Mouse (Mus musculus): ENCODE data around the gene Nceh1. TPM values are rescaled to one million over a fixed set of nuclear protein-coding genes. Genes with fewer than 3 reads are reported as not detected.
"Not testable (repeated sequence)": the region's sequence is repeated elsewhere in the genome, so short reads cannot be mapped to it uniquely, and the experiment has no call there.

Gene Nceh1
- polyA plus RNA-seq, 1 experiment from 2014 or later, result 4.1 TPM

- H3K27me3 ChIP-seq (ENCODE audit: insufficient read depth, low read length), result no peaks in the 10 kb centered on the region
- ATAC-seq (ENCODE audit: insufficient read depth), result no peak
- no peaks in the 10 kb centered on the region; the same call in 1 of the 2 replicates for H3K4me1 ChIP-seq (ENCODE audit: insufficient read depth)
- H3K27ac ChIP-seq (ENCODE audit: low read depth), result peak overlapping the region; percentile 33; the same call in 1 of the 2 replicates
- H3K9ac ChIP-seq, result no peak overlapping the region
- H3K9me3 ChIP-seq (ENCODE audit: low read depth, low read length), result no peaks in the 10 kb centered on the region
- H3K36me3 ChIP-seq (ENCODE audit: insufficient read depth), result no peaks in the 10 kb centered on the region
- 50% methylated on average over 4 of the region's 4 CpGs for WGBS
- no peak for DNase-seq
- no peak overlapping the region for H3K4me2 ChIP-seq
- no peak for TF ChIP-seq CTCF (IDR thresholded peaks at IDR 0.05; ENCODE audit: low read depth)
- no peak overlapping the region for H3K4me3 ChIP-seq (ENCODE audit: low read depth, low read length)
Measured at GRCm38 (mm10) chr3:27267887-27268286, 85.1 kb downstream of the Nceh1 start.

GRCm38 (mm10) chr3:27269151-27269550 lies 86.4 kb downstream of the Nceh1 start:
- Histone ChIP-seq H3K27ac (ENCODE audit: low read depth) (no peak overlapping the region; the same call in 1 of the 2 replicates), H3K4me3 (ENCODE audit: low read depth, low read length) (no peak overlapping the region), H3K4me1 (ENCODE audit: insufficient read depth) (no peaks in the 10 kb centered on the region; the same call in 1 of the 2 replicates), H3K9ac (no peak overlapping the region), H3K36me3 (ENCODE audit: insufficient read depth) (no peaks in the 10 kb centered on the region), H3K9me3 (ENCODE audit: low read depth, low read length) (no peaks in the 10 kb centered on the region), H3K4me2 (no peak overlapping the region), H3K27me3 (ENCODE audit: insufficient read depth, low read length) (no peaks in the 10 kb centered on the region)
- no peak for TF ChIP-seq CTCF (IDR thresholded peaks at IDR 0.05; ENCODE audit: low read depth)
- ATAC-seq (ENCODE audit: insufficient read depth), result no peak
- DNase-seq, result peak; percentile 61
- 37% methylated on average over 4 of the region's 4 CpGs for WGBS

GRCm38 (mm10) chr3:27270160-27270962 lies 87.6 kb downstream of the Nceh1 start:
- peak overlapping the region; percentile 42 for H3K27ac ChIP-seq (ENCODE audit: low read depth)
- TF ChIP-seq CTCF (IDR thresholded peaks at IDR 0.05; ENCODE audit: low read depth), result peak; percentile 52
- no peaks in the 10 kb centered on the region for H3K27me3 ChIP-seq (ENCODE audit: insufficient read depth, low read length)
- no peaks in the 10 kb centered on the region; the same call in 1 of the 2 replicates for H3K4me1 ChIP-seq (ENCODE audit: insufficient read depth)
- H3K9me3 ChIP-seq (ENCODE audit: low read depth, low read length), result no peaks in the 10 kb centered on the region
- no peak overlapping the region for H3K9ac ChIP-seq
- 18% methylated on average over 11 of the region's 11 CpGs for WGBS
- H3K36me3 ChIP-seq (ENCODE audit: insufficient read depth), result no peaks in the 10 kb centered on the region
- no peak overlapping the region for H3K4me3 ChIP-seq (ENCODE audit: low read depth, low read length)
- peak; percentile 62 for ATAC-seq (ENCODE audit: insufficient read depth)
- H3K4me2 ChIP-seq, result no peak overlapping the region
- peak; percentile 77 for DNase-seq

- Histone ChIP-seq H3K9me3 (ENCODE audit: low read depth, low read length) (no peaks in the 10 kb centered on the region), H3K9ac (no peak overlapping the region), H3K27me3 (ENCODE audit: insufficient read depth, low read length) (no peaks in the 10 kb centered on the region), H3K4me2 (no peak overlapping the region), H3K4me3 (ENCODE audit: low read depth, low read length) (no peak overlapping the region), H3K27ac (ENCODE audit: low read depth) (no peak overlapping the region), H3K36me3 (ENCODE audit: insufficient read depth) (no peaks in the 10 kb centered on the region), H3K4me1 (ENCODE audit: insufficient read depth) (no peaks in the 10 kb centered on the region; the same call in 1 of the 2 replicates)
- ATAC-seq (ENCODE audit: insufficient read depth) (no peak), DNase-seq (no peak)
- 44% methylated on average over 7 of the region's 7 CpGs for WGBS
- no peak for TF ChIP-seq CTCF (IDR thresholded peaks at IDR 0.05; ENCODE audit: low read depth)
Measured at GRCm38 (mm10) chr3:27272926-27273745, 90.4 kb downstream of the Nceh1 start.

- not testable (repeated sequence) for H3K27me3 ChIP-seq (ENCODE audit: insufficient read depth, low read length); H3K36me3 ChIP-seq (ENCODE audit: insufficient read depth); H3K9ac ChIP-seq; H3K4me3 ChIP-seq (ENCODE audit: low read depth, low read length); ATAC-seq (ENCODE audit: insufficient read depth); DNase-seq; H3K27ac ChIP-seq (ENCODE audit: low read depth); H3K4me2 ChIP-seq; H3K4me1 ChIP-seq (ENCODE audit: insufficient read depth); H3K9me3 ChIP-seq (ENCODE audit: low read depth, low read length)
- WGBS, result 95% methylated on average over 13 of the region's 14 CpGs
Measured at GRCm38 (mm10) chr3:27279286-27279925, 96.6 kb downstream of the Nceh1 start.

- Histone ChIP-seq H3K27me3 (ENCODE audit: insufficient read depth, low read length) (no peaks in the 10 kb centered on the region), H3K9ac (no peak overlapping the region), H3K4me3 (ENCODE audit: low read depth, low read length) (no peak overlapping the region), H3K4me1 (ENCODE audit: insufficient read depth) (peaks cover 8% of the 10 kb centered on the region; the same call in 1 of the 2 replicates), H3K4me2 (no peak overlapping the region), H3K36me3 (ENCODE audit: insufficient read depth) (no peaks in the 10 kb centered on the region), H3K9me3 (ENCODE audit: low read depth, low read length) (no peaks in the 10 kb centered on the region; the same call in 1 of the 2 replicates), H3K27ac (ENCODE audit: low read depth) (no peak overlapping the region)
- TF ChIP-seq CTCF (IDR thresholded peaks at IDR 0.05; ENCODE audit: low read depth), result no peak
- 47% methylated on average over 11 of the region's 11 CpGs for WGBS
- DNase-seq (peak; percentile 44), ATAC-seq (ENCODE audit: insufficient read depth) (no peak)
Measured at GRCm38 (mm10) chr3:27280280-27280749, 97.5 kb downstream of the Nceh1 start.
